Mouse (Mus musculus) kidney, adult 2 months (tissue): Measurements from ENCODE around the gene Top2a.

Experiments
- CTCF ChIP-seq: fragments of 200-500 bp; conservative IDR thresholded peaks from 2 replicates; pipeline ENCODE4 v1.5.1; 2011; ENCODE audit warnings: low read depth, mild to moderate bottlenecking, control low read depth, low read length, moderate library complexity, mixed read lengths; ENCODE audit not compliant: insufficient read depth, insufficient read length
- POLR2A ChIP-seq: fragments of 200-500 bp; IDR thresholded peaks from one replicate; pipeline ENCODE4 v1.6.1; 2011; ENCODE audit warnings: low read depth, low read length, control low read depth

DNA sequence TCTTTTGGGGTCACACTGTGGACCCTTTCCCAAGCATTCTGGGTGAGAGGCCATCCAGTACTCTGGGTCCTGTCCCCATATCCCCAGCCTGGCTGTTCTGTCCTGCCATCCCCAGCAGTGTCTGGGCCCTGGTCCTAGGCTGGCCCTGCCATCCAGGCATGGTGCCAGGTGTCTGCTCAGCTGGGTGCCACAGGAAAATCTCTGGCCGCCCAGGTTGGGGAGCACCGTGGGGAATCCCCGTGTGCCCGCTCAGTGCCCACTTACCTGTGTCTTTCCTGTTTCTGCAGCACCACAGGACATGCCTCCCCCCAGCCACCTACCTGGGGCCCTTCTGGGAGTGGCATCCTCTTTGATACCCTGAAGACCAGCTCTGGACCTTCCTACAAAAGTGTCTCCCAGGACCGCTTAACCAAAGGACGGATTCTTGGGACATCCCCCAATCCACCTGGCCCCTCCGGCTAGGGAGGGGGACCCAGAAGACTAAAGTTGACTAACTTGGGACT, 74.0 kb downstream of the Top2a start:
- TF ChIP-seq CTCF (no peak), POLR2A (no peak)
